Mouse (Mus musculus): ENCODE data around the gene Unc80.

DNA sequence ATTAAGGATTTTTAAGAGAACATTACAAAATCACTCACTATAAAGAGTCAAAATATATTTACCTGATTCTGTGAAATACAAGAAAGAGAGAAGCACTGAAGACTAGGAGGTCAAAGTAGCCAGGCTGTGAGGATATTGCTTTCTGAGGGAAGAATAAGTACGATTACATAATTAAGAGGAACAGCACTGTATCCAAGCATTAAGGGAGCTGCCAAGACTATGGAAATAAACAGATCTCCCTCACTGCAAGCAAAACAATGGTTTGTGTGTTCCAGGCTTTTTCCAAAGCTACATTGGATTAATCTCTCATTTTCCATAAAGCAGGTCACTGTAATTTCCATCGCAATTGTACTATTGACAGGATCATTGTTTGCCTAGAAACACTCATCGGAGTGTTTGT lies 14.6 kb downstream of the Unc80 start:
- TF ChIP-seq CHD2 (IDR thresholded peaks at IDR 0.05; ENCODE audit: low read depth, low read length) (no peak), ZNF384 (IDR thresholded peaks at IDR 0.05; ENCODE audit: low read depth, low read length) (no peak), ZC3H11A (IDR thresholded peaks at IDR 0.05; ENCODE audit: borderline replicate concordance, low read depth, low read length) (no peak), HCFC1 (IDR thresholded peaks at IDR 0.05; ENCODE audit: borderline replicate concordance, insufficient read depth, low read length) (no peak), MAFK (IDR thresholded peaks at IDR 0.05; ENCODE audit: insufficient read depth, low read depth, low read length) (no peak)
